Mouse (Mus musculus) gastrocnemius, postnatal 14 days (tissue): ENCODE results near the gene Pdgfra. TPM values are rescaled to one million over a fixed set of nuclear protein-coding genes. Genes with fewer than 3 reads are reported as not detected.

Source experiments
- DNase-seq: peaks from one replicate; pipeline ENCODE4 v3.0.0; 2021; ENCODE audit warnings: mixed read lengths
- intact Hi-C: fragments of 180-260 bp; cut with DNase I; formaldehyde crosslinking; loops from one replicate; pipeline ENCODE4 v1.15.1; 2025; ENCODE audit warnings: low total_unique reads
- total RNA-seq, 2 experiments: library from RNA; stranded (reverse); gene quantifications; 2 replicates each; pipeline ENCODE4 v1.2.3; 2021

The Pdgfra gene
- total RNA-seq, 2 experiments from 2014 or later, result 38.7 to 41.4 TPM

DNA sequence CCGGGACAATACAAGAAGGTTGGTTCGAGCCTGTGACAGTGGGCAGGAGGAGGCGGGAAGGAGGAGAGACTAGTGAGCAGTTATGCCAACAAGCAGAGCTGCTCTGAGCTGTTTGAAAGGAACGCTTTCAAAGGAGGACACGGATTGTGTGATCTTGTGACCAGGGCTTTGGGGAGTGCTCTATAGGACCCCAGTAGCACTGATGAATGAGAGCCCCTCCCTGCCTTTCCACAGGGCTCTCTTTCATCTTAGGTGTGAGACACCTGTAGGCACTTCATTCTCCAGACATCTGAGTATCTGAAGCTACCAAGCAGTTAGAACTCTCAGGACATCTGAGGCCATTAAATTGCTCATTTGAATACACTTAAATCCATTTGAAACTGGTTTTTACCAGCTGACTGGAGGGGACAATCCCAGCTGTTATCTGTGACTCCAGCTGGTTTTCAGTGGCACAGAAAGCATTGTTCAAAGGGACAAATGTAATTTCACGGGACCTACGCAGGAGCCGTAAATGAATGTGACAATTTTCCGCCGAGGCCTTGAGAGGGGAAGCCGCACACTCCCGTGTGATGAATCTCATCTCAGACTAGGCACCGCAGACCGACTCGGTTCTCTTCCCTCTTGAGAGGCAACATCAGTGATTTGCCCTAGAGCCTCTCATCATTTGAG lies 37.4 kb downstream of the Pdgfra start:
- DNase-seq, result no peak
- intact Hi-C loops, result no loop called here

DNA sequence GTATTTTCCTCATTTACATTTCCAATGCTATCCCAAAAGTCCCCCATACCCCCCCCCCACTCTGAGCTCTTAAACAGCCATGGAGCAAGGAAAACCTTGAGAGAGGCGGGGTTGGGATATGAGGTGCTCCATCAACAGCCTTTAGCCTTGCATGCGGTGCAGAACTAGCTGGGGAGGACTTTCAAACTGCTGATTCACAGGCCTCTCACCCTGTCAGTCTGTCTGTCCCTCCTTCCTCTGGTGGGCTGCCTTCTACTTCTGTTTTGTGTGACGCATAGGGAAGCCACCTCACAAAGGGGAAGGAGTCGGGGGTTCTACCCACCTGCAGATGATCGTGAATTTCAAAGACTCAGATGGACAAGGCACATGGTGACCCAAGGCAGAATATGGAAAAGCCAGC lies 41.0 kb downstream of the Pdgfra start:
- intact Hi-C loops, result no loop called here
- DNase-seq, result no peak

DNA sequence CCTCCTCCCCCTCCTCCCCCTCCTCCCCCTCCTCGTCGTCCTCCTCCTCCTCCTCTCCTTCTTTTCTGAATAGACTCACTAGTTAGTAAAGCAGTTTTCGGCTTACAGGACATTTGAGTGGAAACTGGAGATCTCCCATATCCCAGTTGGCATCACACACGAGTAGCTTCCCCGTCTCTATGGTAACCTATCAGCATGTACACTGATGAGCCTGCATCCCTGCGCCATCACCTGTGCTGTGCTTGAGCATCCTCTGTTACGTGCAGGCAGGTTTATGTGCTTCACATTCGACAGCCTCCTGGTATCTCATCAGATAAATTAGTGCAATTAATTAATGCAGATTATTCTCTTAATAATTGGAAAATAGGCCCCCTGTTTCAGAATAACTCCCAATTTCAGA lies 46.3 kb downstream of the Pdgfra start:
- intact Hi-C loops, result no loop called here

DNA sequence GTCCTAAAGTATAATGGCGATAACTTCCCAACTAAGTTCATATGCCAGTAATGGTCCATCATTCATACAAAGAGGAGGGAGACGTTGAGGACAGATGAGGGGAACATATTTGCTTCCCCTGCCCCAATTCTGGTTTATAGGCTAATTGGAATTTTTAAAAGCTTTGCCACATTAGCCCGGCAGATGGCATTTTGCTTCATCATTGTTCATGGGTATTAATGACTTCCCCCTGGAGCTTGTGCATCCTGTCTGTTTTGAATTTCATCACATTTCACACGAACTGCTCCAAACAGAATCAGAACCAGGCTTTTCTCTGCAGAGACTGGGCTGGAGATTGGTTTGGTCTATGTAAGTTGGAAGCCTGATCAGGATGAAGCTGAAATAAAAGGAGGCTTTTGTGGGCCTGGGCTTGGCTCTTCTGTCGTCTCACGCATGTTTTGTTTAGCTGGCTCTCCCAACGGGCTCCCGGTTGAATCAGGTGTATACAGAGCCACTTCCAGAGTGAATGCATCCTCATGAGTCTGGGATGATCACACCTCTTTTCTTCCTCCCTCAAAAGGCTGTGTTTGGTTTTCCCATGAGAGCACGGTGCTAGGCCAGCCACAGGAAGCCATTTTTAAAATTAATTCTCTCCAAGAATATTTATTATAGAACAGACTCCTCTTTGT lies 47.7 kb downstream of the Pdgfra start:
- no peak for DNase-seq
- intact Hi-C loops, result no loop called here

More for the DNA sequence above, 46.3 kb downstream of the Pdgfra start:
- DNase-seq, result no peak

DNA sequence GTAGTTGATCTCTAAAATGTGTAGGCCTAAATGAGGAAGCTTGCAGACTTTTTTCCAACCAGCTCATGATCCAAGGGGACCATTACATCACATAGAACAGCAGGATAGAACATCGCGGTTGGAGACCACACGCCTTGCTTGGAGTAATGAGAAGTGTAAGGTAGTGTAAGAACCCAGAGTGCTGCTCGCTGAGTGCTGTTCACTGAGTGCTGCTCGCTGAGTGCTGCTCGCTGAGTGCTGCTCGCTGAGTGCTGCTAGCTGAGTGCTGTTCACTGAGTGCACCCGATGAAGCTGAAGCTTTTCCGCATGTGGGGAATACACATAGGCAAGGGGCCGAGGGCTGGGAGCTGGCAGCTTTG lies 48.3 kb downstream of the Pdgfra start:
- intact Hi-C loops, result no loop called here

DNA sequence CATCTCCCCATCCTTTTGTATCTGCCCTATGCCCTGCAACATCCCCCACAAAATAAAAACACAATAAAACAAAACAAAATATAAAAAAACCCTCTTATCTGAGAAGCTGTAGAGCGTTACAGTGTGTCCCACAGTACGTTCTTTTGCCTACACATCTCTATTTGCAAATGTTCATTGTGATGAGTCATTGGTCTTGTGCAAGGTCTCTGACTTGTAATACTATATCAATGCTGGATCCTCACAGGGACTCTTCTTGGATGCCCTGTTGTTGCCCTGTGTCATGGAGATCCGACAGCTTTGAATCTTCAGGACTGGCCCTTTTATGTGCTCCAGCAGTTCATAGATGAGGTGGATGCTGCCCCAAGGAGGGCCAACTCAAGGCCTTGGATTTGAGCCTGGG lies 55.8 kb downstream of the Pdgfra start:
- intact Hi-C loops, result no loop called here

More for the DNA sequence above, 48.3 kb downstream of the Pdgfra start:
- DNase-seq, result no peak

DNA sequence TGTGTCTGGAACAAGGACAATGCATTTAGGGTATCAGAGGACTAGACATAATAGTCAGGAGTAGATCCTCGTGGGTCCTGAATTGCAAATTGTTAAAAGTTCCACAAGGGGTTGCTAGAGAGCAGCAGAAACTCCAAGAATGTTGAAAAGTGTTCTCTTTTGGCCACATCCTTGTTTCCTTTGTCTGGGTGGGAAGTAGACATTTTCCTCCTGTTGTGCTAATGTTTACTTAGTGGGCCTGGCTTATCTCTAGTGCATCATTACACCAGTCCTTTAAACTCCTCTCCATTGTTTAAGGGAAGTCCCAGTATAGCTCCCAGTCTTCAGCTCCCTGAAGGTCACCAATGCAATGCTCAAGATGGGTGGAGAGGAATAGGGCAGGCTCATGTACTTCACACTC lies 57.9 kb downstream of the Pdgfra start:
- intact Hi-C loops, result loop anchor here (10.0 kb wide), 2 partner anchors 165 to 645 kb away; no protein-coding TSS in a partner anchor
- no peak for DNase-seq

More for the DNA sequence above, 55.8 kb downstream of the Pdgfra start:
- DNase-seq, result no peak

DNA sequence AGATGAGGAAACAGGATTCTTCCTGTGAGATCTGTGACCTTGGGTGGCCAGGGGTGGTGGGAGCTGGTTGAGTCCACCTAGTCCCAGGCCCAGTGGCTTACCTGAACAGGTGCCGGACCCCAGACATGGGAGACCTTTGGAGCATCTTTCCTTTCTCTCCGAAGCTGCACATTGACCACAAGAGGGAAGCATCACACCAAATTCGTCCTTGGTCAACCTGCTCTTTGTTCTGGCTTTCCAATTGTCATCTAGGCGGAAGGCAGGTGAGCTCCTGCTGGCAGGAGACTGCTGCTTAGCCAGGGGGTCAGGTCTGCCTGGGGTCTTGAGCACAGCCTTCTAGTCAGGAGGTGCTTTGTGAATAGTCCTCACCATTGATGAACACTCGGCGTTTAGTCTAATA lies 62.4 kb downstream of the Pdgfra start:
- intact Hi-C loops, result loop anchor here (10.0 kb wide), 2 partner anchors 160 to 640 kb away; no protein-coding TSS in a partner anchor

DNA sequence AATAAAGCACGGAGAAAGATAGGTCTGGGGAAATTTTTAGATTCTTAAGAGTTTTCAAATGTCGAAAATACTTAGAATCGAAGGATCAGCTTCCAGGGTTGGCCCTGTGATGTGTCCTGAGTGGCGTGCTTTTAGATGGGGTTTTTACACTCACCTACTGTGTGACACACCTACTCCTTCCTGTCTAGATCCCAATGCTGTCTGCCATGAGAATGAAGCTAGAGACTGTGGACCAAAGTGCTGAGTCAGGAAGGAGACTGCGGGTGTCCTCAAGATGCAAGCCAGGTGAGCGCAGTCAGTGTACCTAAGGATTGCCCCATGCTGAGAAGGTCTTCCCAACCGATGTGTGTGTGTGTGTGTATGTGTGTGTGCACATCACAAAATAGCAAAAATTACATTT lies 62.8 kb downstream of the Pdgfra start:
- intact Hi-C loops, result loop anchor here (10.0 kb wide), 2 partner anchors 160 to 640 kb away; no protein-coding TSS in a partner anchor
- DNase-seq, result no peak

More for the DNA sequence above, 62.4 kb downstream of the Pdgfra start:
- no peak for DNase-seq

DNA sequence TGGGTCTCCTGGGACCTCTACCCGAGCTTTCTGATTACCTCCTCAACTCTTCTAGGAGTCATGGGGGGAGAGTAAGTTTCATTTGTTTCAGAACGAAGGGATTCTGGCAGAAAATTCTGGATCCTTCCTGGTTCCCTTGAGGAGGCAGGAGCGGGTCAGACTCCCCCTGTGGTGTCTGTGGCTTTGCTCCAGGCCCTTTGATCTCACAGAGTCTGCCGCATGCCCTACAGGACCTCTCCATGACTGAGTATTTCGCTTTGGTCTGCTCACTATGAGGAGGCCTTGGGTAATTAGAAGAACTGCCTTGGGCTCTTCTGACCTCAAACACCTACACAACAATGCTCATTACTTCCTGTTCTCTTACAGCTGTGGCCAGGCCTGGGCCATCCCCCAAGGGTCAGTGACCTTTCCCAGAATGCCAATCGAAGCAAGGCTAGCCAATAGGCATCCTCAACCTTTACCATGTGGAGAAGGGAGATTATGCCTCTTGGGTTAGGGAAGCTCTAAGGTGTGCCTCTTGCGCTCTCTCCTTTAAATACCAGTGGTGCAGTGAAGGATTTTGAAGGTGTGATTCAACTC lies 63.7 kb downstream of the Pdgfra start:
- intact Hi-C loops, result loop anchor here (10.0 kb wide), 2 partner anchors 159 to 639 kb away; no protein-coding TSS in a partner anchor
- DNase-seq, result no peak

DNA sequence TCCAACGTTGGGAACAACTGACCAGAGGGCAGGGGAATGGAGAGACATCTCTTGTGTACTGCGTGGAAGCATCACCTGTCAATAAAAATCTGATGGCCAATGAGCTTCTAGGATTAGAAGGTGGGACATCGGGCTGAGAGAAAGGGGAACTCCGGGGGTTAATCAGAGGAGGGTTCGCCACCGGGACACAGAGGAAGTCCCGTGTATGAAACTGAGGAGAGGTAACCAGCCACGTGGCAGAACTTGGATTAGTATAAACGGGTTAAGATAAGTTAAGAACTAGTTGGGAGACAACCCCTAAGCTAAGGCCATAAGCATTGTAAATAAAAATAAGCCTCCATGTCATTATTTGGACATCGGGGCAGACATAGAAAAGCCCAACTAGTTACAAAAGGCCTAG lies 69.5 kb downstream of the Pdgfra start:
- DNase-seq, result no peak
- intact Hi-C loops, result no loop called here

DNA sequence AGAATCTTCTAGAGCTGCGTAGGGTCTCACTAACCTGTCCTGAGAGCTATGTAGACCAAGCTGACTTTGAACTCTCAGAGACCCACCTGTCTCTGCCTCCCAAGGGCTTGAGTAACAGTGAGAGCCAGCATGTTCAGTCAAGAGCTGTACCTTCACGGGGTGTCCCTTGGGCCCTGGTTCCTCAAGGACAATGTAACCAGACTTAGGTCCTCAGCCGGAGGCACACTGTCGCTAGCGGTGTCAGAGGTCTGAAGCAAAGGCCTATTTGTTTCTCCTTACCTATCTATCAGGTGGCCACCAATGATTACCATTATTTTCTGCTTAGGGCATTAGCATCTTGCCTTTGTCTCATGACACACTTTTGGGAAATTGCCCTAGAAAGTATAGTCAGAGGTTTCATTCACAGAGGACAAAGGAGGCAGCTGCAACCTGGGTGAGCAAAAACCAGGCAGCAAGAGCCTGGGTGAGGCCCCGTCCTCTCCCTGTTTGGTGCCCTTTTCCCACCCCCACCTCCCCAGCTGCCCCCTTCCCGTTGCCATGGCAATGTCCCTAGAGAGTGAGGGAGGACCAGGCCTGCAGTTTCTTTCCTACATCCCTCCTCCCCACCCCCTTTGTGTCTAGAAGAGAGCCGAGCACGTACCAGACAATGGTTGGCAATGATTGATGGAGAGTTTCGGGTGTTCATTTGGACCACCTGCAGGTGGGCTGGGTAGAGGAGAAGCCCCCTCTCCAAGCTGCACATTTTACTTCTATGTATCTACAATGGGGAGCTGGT lies 70.6 kb downstream of the Pdgfra start:
- DNase-seq, result no peak
- intact Hi-C loops, result no loop called here

DNA sequence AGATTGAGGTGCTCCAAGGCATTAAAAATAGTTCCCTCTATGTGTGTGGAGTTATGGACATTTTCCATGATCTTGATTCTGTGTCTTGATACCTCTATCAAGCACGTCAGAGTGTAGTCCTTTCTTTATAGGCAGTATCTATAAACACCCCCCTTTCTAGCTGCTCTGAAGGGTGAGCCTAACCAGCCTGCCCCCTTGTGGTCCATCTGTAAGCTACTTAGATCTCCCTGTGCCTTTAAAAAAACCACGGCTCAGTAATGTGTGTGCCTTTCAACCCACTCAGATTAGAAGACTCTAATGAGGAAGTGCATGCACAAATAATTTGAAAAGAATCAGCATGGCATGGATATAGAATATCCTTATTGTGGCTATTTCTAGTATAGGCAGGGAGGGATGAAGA lies 86.3 kb downstream of the Pdgfra start:
- intact Hi-C loops, result no loop called here
- DNase-seq, result no peak

DNA sequence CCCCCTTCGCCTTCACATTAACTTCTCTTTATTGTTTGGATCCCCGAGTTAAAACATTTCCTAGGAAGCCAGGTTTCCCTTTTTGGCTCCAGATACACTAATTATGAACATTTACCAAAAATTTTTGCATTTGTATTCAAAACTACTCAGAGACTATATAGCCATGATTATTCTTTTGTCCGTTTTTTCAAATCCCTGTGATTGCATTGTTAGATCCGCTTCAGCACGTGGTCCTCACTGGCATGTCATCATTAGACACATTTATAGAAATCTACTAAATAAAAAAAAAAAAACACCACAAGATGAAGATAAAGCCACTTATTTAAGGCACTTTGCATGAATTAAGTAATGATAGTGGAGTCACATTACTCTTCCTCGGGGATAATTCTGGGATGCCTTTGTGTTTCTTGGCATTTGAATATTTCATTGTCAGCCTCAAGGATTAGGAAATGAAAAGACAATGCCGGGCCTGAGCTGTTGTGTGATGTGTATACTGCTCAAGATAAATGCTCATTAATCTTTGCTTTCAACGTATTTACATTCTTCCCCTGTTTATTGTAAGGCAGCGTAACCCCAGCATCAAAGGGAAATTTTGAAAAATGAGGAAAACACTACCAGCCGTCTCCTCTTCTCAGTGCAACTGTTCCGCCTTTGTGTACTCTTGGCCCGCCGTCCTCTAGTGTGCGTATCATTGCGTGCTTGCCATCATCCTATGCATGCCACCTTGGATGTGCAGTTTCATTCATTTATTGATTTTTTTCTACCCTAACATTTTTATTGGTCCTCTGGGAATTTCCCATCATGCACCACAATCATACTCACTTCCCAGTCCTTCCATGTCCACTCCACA lies 87.1 kb downstream of the Pdgfra start:
- DNase-seq, result no peak
- intact Hi-C loops, result no loop called here

DNA sequence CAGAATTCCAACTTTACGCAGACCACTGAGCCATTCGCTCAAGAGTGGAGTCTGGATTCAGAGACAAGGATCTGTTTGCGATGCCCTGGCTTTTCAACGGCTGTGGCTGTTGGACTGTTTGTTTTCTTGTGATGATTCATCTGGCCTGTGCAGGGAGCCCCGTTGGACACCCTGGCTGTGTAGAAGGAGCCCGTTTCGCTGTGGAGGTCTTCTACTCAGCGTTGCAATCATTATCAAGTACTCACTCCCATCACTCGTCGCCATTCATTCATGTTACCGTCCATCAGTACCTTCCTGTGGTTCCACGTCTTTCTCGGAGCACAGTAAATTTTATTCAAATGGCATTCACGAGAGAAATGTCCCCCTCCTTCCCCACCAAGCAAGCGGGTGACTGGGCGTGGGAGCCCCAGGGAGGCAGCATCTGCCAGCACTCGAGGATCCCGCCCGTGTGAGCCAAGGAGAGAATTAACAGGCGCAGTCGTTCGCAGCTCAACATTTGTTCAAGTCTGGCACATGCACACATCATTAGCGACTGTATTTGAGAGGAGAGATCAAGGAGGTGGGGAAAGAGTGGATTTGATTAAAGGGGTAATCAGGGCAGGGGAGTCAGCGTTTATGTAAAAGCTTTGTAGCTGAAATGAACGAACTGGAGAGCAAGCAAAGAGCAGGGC lies 95.1 kb downstream of the Pdgfra start:
- intact Hi-C loops, result no loop called here

More for the DNA sequence above, 95.1 kb downstream of the Pdgfra start:
- DNase-seq, result no peak
